Mouse (Mus musculus) layer of hippocampus, adult 9-11 months (tissue): ENCODE results near the gene Tm4sf1.

Source experiments
- DNase-seq: peaks from one replicate; pipeline ENCODE4 v3.0.0; 2022

Tm4sf1 gene

DNA sequence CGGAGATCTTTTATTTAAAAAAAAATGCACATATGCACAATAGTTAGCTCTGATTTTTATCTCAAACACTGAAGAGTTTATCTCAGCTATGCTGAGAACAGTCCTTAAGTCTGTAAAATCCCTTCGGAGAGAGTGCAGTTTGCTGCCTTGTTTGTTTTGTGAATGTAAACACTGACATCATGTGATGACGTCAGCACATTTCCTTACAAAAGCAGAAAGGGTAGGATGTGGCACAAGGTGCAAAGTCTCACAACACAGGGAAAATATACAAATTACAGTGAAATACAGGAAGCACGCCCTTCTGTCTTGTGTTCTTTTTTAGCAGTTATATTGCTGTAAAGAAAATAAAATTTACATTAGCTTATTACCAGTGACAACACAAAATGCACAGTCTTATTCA, 14.3 kb downstream of the Tm4sf1 start:
- no peak for DNase-seq

DNA sequence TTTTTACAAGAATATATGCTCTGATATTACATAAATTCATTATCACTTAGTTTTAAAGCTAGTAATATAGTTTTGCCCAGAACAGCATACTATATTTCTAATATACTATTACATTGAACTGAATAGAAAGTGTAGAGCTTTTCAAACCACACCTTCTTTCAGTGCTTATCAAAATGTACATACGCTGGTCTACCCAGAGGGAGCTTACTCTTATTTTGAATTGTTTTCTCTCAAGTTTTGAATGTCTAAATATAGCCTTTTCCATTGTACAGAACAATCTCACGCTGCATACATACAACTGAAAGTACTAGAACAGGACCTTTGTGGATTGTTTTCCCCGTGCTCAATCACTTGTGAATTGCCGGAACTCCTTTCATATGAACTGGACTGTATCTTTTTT, 23.6 kb downstream of the Tm4sf1 start:
- DNase-seq = no peak

GRCm38 (mm10) chr3:57277453-57277852, 24.3 kb downstream of the Tm4sf1 start:
- DNase-seq = no peak

- DNase-seq = no peak
Observed at GRCm38 (mm10) chr3:57276821-57277220, 25.0 kb downstream of the Tm4sf1 start.

GRCm38 (mm10) chr3:57268994-57269393, 32.8 kb downstream of the Tm4sf1 start:
- no peak for DNase-seq

DNA sequence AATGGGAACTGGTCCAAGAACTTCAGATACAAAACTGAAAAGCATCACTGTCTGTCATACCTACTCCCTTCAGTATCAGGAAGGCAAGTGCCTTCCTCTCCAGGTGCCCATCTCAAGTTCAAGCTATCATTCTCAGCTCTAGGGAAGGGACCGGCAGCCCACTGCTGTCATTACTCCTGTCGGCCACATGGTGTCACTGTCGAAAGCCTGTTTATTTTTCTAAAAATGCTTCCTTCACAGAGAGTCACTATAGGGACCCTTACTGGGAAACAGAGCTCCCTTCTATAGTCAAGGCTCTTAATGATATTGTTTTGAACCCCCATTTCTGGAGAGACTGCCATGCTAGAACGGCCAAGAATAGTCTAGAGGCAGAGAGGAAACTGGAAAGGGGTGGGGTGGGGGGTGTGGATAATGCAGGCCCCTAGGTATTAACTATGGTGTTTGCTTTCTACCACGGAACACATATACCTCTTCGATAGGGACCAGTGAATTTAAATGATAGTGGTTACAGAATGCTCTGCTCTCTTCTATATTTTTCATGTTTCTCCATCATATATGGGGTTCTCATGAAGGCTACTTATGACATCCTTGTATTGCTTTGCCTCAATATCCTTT, 34.1 kb downstream of the Tm4sf1 start:
- DNase-seq = no peak

GRCm38 (mm10) chr3:57253041-57253440, 48.7 kb downstream of the Tm4sf1 start:
- no peak for DNase-seq

- no peak for DNase-seq
Observed at GRCm38 (mm10) chr3:57252551-57252950, 49.2 kb downstream of the Tm4sf1 start.

GRCm38 (mm10) chr3:57245242-57245641, 56.5 kb downstream of the Tm4sf1 start:
- no peak for DNase-seq
